Mouse (Mus musculus) midbrain, postnatal 0 days (tissue): ENCODE data around the gene Ggt5. TPM values are rescaled to one million over a fixed set of nuclear protein-coding genes. Genes with fewer than 3 reads are reported as not detected.

Source experiments
- ATAC-seq: fragments of 200-750 bp; cut with Nextera tagmentation; 2 replicates; pipeline ENCODE4 v1.8.0; 2017; ENCODE audit warnings: moderate number of reproducible peaks, mild to moderate bottlenecking, moderate TSS enrichment, moderate library complexity; ENCODE audit not compliant: low FRiP score
- DNase-seq: peaks from one replicate; pipeline ENCODE4 v3.0.0-alpha.2; 2015; ENCODE audit warnings: low spot score
- H3K27ac ChIP-seq: fragments of 300-500 bp; sonication (generic); 2 replicates; pipeline ENCODE4 v1.5.1; 2014; ENCODE audit warnings: low read depth, mild to moderate bottlenecking, low read length, mixed read lengths
- H3K27me3 ChIP-seq: fragments of 300-500 bp; sonication (generic); 2 replicates; pipeline ENCODE4 v1.6.1; 2014; ENCODE audit warnings: low read length, control low read depth, mixed read lengths; ENCODE audit not compliant: insufficient read depth
- H3K36me3 ChIP-seq: fragments of 300-500 bp; sonication (generic); 2 replicates; pipeline ENCODE4 v1.6.1; 2014; ENCODE audit warnings: low read length, control low read depth, mixed read lengths; ENCODE audit not compliant: insufficient read depth
- H3K4me1 ChIP-seq: fragments of 300-500 bp; sonication (generic); 2 replicates; pipeline ENCODE4 v1.6.1; 2014; ENCODE audit warnings: mild to moderate bottlenecking, control low read depth, antibody characterized with exemption, low read length, mixed read lengths; ENCODE audit not compliant: insufficient read depth
- H3K4me2 ChIP-seq: fragments of 300-500 bp; sonication (generic); 2 replicates; pipeline ENCODE4 v1.6.1; 2014; ENCODE audit warnings: low read depth, mild to moderate bottlenecking, low read length, mixed read lengths; ENCODE audit not compliant: poor library complexity, severe bottlenecking
- H3K4me3 ChIP-seq: fragments of 300-500 bp; sonication (generic); 2 replicates; pipeline ENCODE4 v1.5.1; 2014; ENCODE audit warnings: low read depth, mild to moderate bottlenecking, low read length, moderate library complexity
- H3K9ac ChIP-seq: fragments of 300-500 bp; sonication (generic); replicated peaks from 2 replicates; pipeline ENCODE4 v1.6.1; 2014; ENCODE audit warnings: mild to moderate bottlenecking, low read length, moderate library complexity, mixed read lengths; ENCODE audit not compliant: poor library complexity, severe bottlenecking
- H3K9me3 ChIP-seq: fragments of 300-500 bp; sonication (generic); 2 replicates; pipeline ENCODE4 v1.6.1; 2016; ENCODE audit warnings: low read length, control low read depth
- CTCF ChIP-seq: IDR thresholded peaks from 2 replicates; pipeline ENCODE4 v1.5.1; 2016; ENCODE audit warnings: antibody characterized with exemption, mild to moderate bottlenecking
- WGBS: fragments of 180-500 bp; shearing (Covaris S2); extraction: QIAGEN DNeasy Blood & Tissue Kit; methylation state at CpG from one replicate; pipeline ENCODE4 v1.1.7; 2014; 5-methylcytosine and 5-hydroxymethylcytosine counted together
- polyA plus RNA-seq: library from polyadenylated mRNA; unstranded; fragments of >200 nt; fragmentation: Nextera tagmentation; extraction: Ambion mirVana; gene quantifications from 2 replicates; pipeline ENCODE4 v1.2.1, GENCODE M21; 2015
- total RNA-seq: library from RNA; depleted of rRNA; stranded (reverse); fragments of >200 nt; gene quantifications from 2 replicates; pipeline ENCODE4 v1.2.3, GENCODE M21; 2014

The Ggt5 gene
- total and polyA plus RNA-seq, 2 experiments from 2014 or later, result 1.3 to 5.8 TPM

- Histone ChIP-seq H3K9me3 (no peaks in the 10 kb centered on the region), H3K27me3 (no peaks in the 10 kb centered on the region), H3K9ac (no peak overlapping the region), H3K27ac (no peak overlapping the region), H3K4me3 (no peak overlapping the region), H3K4me2 (no peak overlapping the region), H3K4me1 (no peaks in the 10 kb centered on the region), H3K36me3 (peaks cover 96% of the 10 kb centered on the region)
- no peak for TF ChIP-seq CTCF
- 92% methylated on average over 4 of the region's 4 CpGs for WGBS
- DNase-seq (no peak), ATAC-seq (no peak)
Measured at GRCm38 (mm10) chr10:75654053-75654452, 64.9 kb downstream of the Ggt5 start.

DNA sequence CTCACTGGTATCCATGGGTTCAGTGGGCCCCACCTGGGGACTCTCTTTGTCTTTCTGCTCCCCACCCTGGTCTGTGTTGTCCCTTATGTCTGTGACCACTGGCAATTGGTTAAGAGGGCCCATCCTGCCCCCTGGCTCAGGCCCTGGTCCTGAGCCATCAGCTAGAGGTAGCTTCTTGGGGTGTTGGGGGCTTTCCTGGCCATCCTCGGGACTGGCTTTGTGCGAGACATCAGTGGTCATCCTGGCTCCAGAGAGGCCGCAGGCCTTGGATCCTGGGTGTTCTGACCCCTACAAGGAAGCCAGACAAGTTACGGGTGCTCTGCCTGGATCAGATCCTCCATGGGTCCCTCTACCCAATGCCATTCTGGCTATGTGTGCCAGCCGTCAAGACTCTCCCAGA lies 68.0 kb downstream of the Ggt5 start:
- Histone ChIP-seq H3K4me1 (no peaks in the 10 kb centered on the region), H3K27me3 (no peaks in the 10 kb centered on the region), H3K9me3 (no peaks in the 10 kb centered on the region), H3K36me3 (peaks cover 68% of the 10 kb centered on the region), H3K4me3 (no peak overlapping the region), H3K9ac (no peak overlapping the region), H3K4me2 (no peak overlapping the region), H3K27ac (no peak overlapping the region)
- DNase-seq (no peak), ATAC-seq (no peak)
- no peak for TF ChIP-seq CTCF
- WGBS, result 95% methylated on average over 5 of the region's 5 CpGs

DNA sequence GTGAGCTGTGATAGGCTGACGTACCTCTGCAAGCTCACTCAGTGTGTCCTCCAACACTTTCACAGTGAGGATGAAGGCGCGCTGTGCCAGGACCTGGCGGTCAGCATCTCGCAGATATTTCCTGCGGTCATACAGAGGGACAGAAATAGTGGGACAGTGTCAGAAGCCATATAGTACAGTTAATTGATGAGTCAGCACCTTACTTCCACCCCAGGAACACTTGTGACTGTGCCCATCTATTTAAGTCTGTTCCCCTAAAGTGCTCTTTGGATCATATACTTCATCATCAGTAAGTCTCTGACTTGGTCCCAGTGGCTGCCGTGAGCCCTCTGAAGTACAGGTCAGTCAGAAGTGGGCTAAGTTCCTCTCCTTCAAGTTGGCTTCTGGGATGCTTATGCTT lies 68.6 kb downstream of the Ggt5 start:
- TF ChIP-seq CTCF, result no peak
- ATAC-seq, result no peak
- no peaks in the 10 kb centered on the region for H3K4me1 ChIP-seq
- H3K36me3 ChIP-seq, result peaks cover 68% of the 10 kb centered on the region
- WGBS, result over 99% methylated on average over 7 of the region's 7 CpGs
- no peak overlapping the region for H3K27ac ChIP-seq
- no peaks in the 10 kb centered on the region for H3K27me3 ChIP-seq
- no peak overlapping the region for H3K4me2 ChIP-seq
- no peak for DNase-seq
- H3K4me3 ChIP-seq, result no peak overlapping the region
- no peak overlapping the region for H3K9ac ChIP-seq
- H3K9me3 ChIP-seq, result no peaks in the 10 kb centered on the region

GRCm38 (mm10) chr10:75661381-75661780 lies 72.2 kb downstream of the Ggt5 start:
- TF ChIP-seq CTCF, result no peak
- peaks cover 46% of the 10 kb centered on the region for H3K36me3 ChIP-seq
- no peaks in the 10 kb centered on the region for H3K27me3 ChIP-seq
- H3K4me2 ChIP-seq, result no peak overlapping the region
- H3K4me1 ChIP-seq, result peaks cover 5% of the 10 kb centered on the region; the same call in 1 of the 2 replicates
- 73% methylated on average over 6 of the region's 6 CpGs for WGBS
- ATAC-seq (no peak), DNase-seq (peak; percentile 82)
- H3K4me3 ChIP-seq, result no peak overlapping the region
- H3K27ac ChIP-seq, result no peak overlapping the region
- H3K9me3 ChIP-seq, result no peaks in the 10 kb centered on the region
- H3K9ac ChIP-seq, result no peak overlapping the region

- Histone ChIP-seq H3K9ac (no peak overlapping the region), H3K9me3 (no peaks in the 10 kb centered on the region), H3K27me3 (no peaks in the 10 kb centered on the region), H3K4me2 (no peak overlapping the region), H3K27ac (no peak overlapping the region), H3K4me3 (no peak overlapping the region), H3K4me1 (peaks cover 10% of the 10 kb centered on the region; the same call in 1 of the 2 replicates), H3K36me3 (peaks cover 41% of the 10 kb centered on the region)
- no peak for TF ChIP-seq CTCF
- 86% methylated on average over 3 of the region's 3 CpGs for WGBS
- no peak for DNase-seq
- ATAC-seq, result no peak
Measured at GRCm38 (mm10) chr10:75661876-75662275, 72.7 kb downstream of the Ggt5 start.

- Histone ChIP-seq H3K9me3 (no peaks in the 10 kb centered on the region), H3K27me3 (no peaks in the 10 kb centered on the region), H3K27ac (no peak overlapping the region), H3K4me2 (no peak overlapping the region), H3K4me1 (peaks cover 15% of the 10 kb centered on the region), H3K36me3 (peaks cover 34% of the 10 kb centered on the region), H3K4me3 (no peak overlapping the region), H3K9ac (no peak overlapping the region)
- ATAC-seq (no peak), DNase-seq (no peak)
- TF ChIP-seq CTCF, result no peak
- WGBS, result 83% methylated on average over 4 of the region's 4 CpGs
Measured at GRCm38 (mm10) chr10:75662575-75662974, 73.4 kb downstream of the Ggt5 start.
